Mouse (Mus musculus) liver, embryonic 11.5 days (tissue): ENCODE results near the gene Gfer. TPM values are rescaled to one million over a fixed set of nuclear protein-coding genes. Genes with fewer than 3 reads are reported as not detected.

Experiments used
- ATAC-seq: fragments of 200-750 bp; cut with Nextera tagmentation; replicated peaks from 2 replicates; pipeline ENCODE4 v1.8.0; 2017; ENCODE audit warnings: moderate number of reproducible peaks, mild to moderate bottlenecking, moderate TSS enrichment, moderate library complexity; ENCODE audit not compliant: low FRiP score
- DNase-seq: peaks from one replicate; pipeline ENCODE4 v3.0.0-alpha.2; 2017; ENCODE audit warnings: low spot score
- H3K27ac ChIP-seq: fragments of 300-500 bp; sonication (generic); 2 replicates; pipeline ENCODE4 v1.5.1; 2014; ENCODE audit warnings: mild to moderate bottlenecking, low read depth, low read length, control low read depth
- H3K27me3 ChIP-seq: fragments of 300-500 bp; sonication (generic); replicated peaks from 2 replicates; pipeline ENCODE4 v1.6.1; 2014; ENCODE audit warnings: low read length, mixed read lengths; ENCODE audit not compliant: control insufficient read depth, insufficient read depth
- H3K36me3 ChIP-seq: fragments of 300-500 bp; sonication (generic); 2 replicates; pipeline ENCODE4 v1.6.1; 2014; ENCODE audit warnings: mild to moderate bottlenecking, low read length, moderate library complexity, mixed read lengths; ENCODE audit not compliant: control insufficient read depth, insufficient read depth
- H3K4me1 ChIP-seq: fragments of 300-500 bp; sonication (generic); replicated peaks from 2 replicates; pipeline ENCODE4 v1.6.1; 2014; ENCODE audit warnings: low read length, mixed read lengths; ENCODE audit not compliant: control insufficient read depth, insufficient read depth
- H3K4me2 ChIP-seq: fragments of 300-500 bp; sonication (generic); 2 replicates; pipeline ENCODE4 v1.6.1; 2014; ENCODE audit warnings: mild to moderate bottlenecking, control low read depth, moderate library complexity
- H3K4me3 ChIP-seq: fragments of 300-500 bp; sonication (generic); 2 replicates; pipeline ENCODE4 v1.5.1; 2014; ENCODE audit warnings: low read depth, low read length, control low read depth
- H3K9ac ChIP-seq: fragments of 300-500 bp; sonication (generic); 2 replicates; pipeline ENCODE4 v1.6.1; 2014; ENCODE audit warnings: low read depth, low read length, control low read depth
- H3K9me3 ChIP-seq: fragments of 300-500 bp; sonication (generic); 2 replicates; pipeline ENCODE4 v1.6.1; 2016; ENCODE audit warnings: low read length, inconsistent platforms, mixed read lengths; ENCODE audit not compliant: control insufficient read depth
- WGBS: fragments of 180-500 bp; shearing (Covaris S2); extraction: QIAGEN DNeasy Blood & Tissue Kit; methylation state at CpG from one replicate; pipeline ENCODE4 v1.1.7; 2014; 5-methylcytosine and 5-hydroxymethylcytosine counted together
- polyA plus RNA-seq: library from polyadenylated mRNA; unstranded; fragments of >200 nt; fragmentation: Nextera tagmentation; extraction: Ambion mirVana; gene quantifications from 2 replicates; pipeline ENCODE4 v1.2.1, GENCODE M21; 2014

The Gfer gene
- polyA plus RNA-seq, 1 experiment from 2014 or later, result 74.7 TPM

DNA sequence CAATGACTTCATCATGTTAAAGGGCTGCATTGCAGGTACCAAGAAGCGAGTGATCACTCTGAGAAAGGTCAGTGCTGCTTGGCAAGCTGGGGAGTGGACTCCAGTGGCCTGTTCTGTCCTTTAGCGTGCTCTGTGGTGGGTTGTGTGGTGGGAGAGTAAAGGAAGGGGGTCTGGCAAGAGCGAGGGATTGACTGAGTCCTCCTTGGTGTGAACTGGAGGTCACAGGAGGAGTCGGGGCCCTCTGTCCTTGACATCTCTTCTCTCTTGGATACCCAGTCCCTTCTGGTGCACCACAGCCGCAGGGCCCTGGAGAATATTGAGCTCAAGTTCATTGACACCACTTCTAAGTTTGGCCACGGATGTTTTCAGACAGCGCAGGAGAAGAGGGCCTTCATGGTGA, 39.5 kb upstream of the Gfer start:
- no peak for ATAC-seq
- H3K4me1 ChIP-seq, result peaks cover 12% of the 10 kb centered on the region
- H3K36me3 ChIP-seq, result no peaks in the 10 kb centered on the region
- DNase-seq, result no peak
- no peaks in the 10 kb centered on the region for H3K27me3 ChIP-seq
- H3K9ac ChIP-seq, result peak overlapping the region; percentile 66
- 82% methylated on average over 7 of the region's 7 CpGs for WGBS
- peak overlapping the region; percentile 90 for H3K4me2 ChIP-seq
- no peaks in the 10 kb centered on the region for H3K9me3 ChIP-seq
- H3K4me3 ChIP-seq, result 0 out of 2 replicates have a peak overlapping the region, but pooled peaks have one; percentile 71
- H3K27ac ChIP-seq, result peak overlapping the region; percentile 49

DNA sequence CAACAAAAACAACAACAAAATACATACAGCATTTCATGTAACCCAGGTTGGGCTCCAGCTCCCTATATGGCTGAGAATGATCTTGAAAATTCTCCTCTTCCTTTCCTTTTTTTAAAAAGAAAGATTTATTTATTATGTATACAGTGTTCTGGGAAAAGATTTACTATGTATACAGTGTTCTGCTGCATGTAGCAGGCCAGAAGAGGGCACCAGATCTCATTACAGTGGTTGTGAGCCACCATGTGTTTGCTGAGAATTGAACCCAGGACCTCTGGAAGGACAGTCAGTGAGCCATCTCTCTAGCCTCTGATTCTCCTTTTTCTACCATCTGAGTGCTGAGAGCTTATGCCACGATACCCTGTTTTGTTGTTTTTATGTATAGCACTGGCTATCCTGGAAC, 38.6 kb upstream of the Gfer start:
- no peak overlapping the region for H3K9ac ChIP-seq
- no peak overlapping the region for H3K27ac ChIP-seq
- no peaks in the 10 kb centered on the region for H3K36me3 ChIP-seq
- no peak overlapping the region for H3K4me2 ChIP-seq
- no peaks in the 10 kb centered on the region for H3K27me3 ChIP-seq
- H3K9me3 ChIP-seq, result no peaks in the 10 kb centered on the region
- ATAC-seq (no peak), DNase-seq (no peak)
- 81% methylated on average over 1 of the region's 1 CpGs for WGBS
- peaks cover 12% of the 10 kb centered on the region for H3K4me1 ChIP-seq
- no peak overlapping the region for H3K4me3 ChIP-seq

- H3K4me3 ChIP-seq, result no peak overlapping the region
- H3K9me3 ChIP-seq, result no peaks in the 10 kb centered on the region
- no peak for ATAC-seq
- H3K27ac ChIP-seq, result no peak overlapping the region
- H3K36me3 ChIP-seq, result no peaks in the 10 kb centered on the region
- peaks cover 12% of the 10 kb centered on the region for H3K4me1 ChIP-seq
- no peak for DNase-seq
- no peaks in the 10 kb centered on the region for H3K27me3 ChIP-seq
- no peak overlapping the region for H3K9ac ChIP-seq
- H3K4me2 ChIP-seq, result no peak overlapping the region
- WGBS, result 87% methylated on average over 21 of the region's 21 CpGs
These were observed 37.6 kb upstream of the Gfer start for GRCm38 (mm10) chr17:24733434-24734050.

- H3K27ac ChIP-seq, result no peak overlapping the region
- H3K4me3 ChIP-seq, result no peak overlapping the region
- no peak for ATAC-seq
- no peak for DNase-seq
- H3K36me3 ChIP-seq, result no peaks in the 10 kb centered on the region
- no peak overlapping the region for H3K9ac ChIP-seq
- no peaks in the 10 kb centered on the region for H3K27me3 ChIP-seq
- H3K4me1 ChIP-seq, result peaks cover 9% of the 10 kb centered on the region; the same call in 1 of the 2 replicates
- WGBS, result 81% methylated on average over 12 of the region's 12 CpGs
- no peaks in the 10 kb centered on the region for H3K9me3 ChIP-seq
- H3K4me2 ChIP-seq, result no peak overlapping the region
These were observed 36.4 kb upstream of the Gfer start for GRCm38 (mm10) chr17:24732233-24732935.

DNA sequence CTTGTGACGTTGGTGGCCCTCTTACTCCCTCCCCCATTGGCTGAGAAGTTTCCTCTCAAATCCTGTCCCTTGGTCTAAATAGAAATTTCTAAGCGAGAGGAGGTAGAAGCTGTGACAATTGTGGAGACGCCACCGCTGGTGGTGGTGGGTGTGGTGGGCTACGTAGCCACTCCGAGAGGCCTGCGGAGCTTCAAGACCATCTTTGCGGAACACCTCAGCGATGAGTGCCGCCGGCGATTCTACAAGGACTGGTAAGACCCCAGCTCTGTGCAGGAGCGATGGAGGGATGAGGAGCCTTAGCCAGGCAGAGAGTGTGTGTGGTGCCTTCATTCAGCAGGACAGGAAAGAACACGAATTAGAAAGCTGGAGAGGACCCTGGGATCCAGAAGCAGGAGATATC, 34.8 kb upstream of the Gfer start:
- WGBS, result 77% methylated on average over 14 of the region's 14 CpGs
- Histone ChIP-seq H3K27me3 (no peaks in the 10 kb centered on the region), H3K36me3 (no peaks in the 10 kb centered on the region), H3K4me1 (peaks cover 3% of the 10 kb centered on the region; the same call in 1 of the 2 replicates), H3K4me3 (no peak overlapping the region), H3K9me3 (no peaks in the 10 kb centered on the region), H3K4me2 (no peak overlapping the region), H3K27ac (no peak overlapping the region), H3K9ac (no peak overlapping the region)
- ATAC-seq, result no peak
- no peak for DNase-seq

DNA sequence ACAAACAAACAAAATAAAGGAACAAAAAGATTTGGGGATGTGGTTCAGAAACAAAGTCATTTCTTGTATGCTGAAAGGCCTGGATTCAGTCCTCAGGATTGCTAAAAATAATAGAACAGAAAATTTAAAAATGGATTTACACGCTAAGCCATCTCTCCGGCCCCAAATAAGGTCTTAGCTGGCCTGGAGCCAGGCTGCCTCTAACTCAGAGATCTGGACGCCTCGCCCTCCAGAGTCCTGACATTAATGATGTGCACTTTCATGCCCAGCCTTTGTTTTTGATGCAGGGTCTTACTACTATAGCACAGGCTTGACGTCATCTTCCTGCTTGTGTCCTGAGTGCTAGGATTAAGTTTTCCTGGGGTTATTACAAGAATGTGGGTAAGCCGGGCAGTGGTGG, 33.1 kb upstream of the Gfer start:
- Histone ChIP-seq H3K9ac (no peak overlapping the region), H3K36me3 (no peaks in the 10 kb centered on the region), H3K27me3 (no peaks in the 10 kb centered on the region), H3K4me3 (no peak overlapping the region), H3K4me2 (no peak overlapping the region), H3K4me1 (no peaks in the 10 kb centered on the region), H3K9me3 (no peaks in the 10 kb centered on the region), H3K27ac (no peak overlapping the region)
- DNase-seq (no peak), ATAC-seq (no peak)
- WGBS, result 81% methylated on average over 6 of the region's 6 CpGs

DNA sequence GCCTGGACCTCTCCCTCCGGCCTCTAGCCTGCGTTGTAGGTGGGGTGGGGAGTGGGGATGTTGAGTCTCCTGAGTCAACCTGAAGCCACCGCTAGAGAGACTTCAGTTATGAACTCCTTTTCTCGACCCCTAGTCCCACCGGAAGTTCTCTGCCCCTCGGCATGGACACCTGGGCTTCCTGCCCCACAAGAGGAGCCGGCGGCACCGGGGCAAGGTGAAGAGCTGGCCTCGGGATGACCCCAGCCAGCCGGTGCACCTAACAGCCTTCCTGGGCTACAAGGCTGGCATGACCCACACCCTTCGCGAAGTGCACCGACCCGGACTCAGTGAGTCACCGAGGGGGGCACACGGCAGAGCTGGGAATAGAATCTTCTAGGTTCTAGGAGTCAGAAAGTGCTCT, 32.2 kb upstream of the Gfer start:
- DNase-seq, result no peak
- Histone ChIP-seq H3K9ac (no peak overlapping the region), H3K9me3 (no peaks in the 10 kb centered on the region), H3K36me3 (no peaks in the 10 kb centered on the region), H3K27ac (no peak overlapping the region), H3K27me3 (no peaks in the 10 kb centered on the region), H3K4me3 (no peak overlapping the region), H3K4me2 (no peak overlapping the region), H3K4me1 (no peaks in the 10 kb centered on the region; the same call in 1 of the 2 replicates)
- WGBS, result 70% methylated on average over 17 of the region's 17 CpGs
- no peak for ATAC-seq

GRCm38 (mm10) chr17:24727618-24728017, 31.7 kb upstream of the Gfer start, which contains the start of gene Rpl3l:
TSS of gene Rpl3l (plus strand) at chr17:24727820.
- no peak for ATAC-seq
- H3K4me2 ChIP-seq, result no peak within 1 kb of the TSS
- H3K9me3 ChIP-seq, result no peaks in the 10 kb centered on the region
- peaks cover 2% of the 10 kb centered on the region; the same call in 1 of the 2 replicates for H3K4me1 ChIP-seq
- H3K27me3 ChIP-seq, result no peaks in the 10 kb centered on the region
- H3K9ac ChIP-seq, result no peak within 1 kb of the TSS
- H3K36me3 ChIP-seq, result no peaks in the 10 kb centered on the region
- no peak within 1 kb of the TSS for H3K27ac ChIP-seq
- no peak for DNase-seq
- H3K4me3 ChIP-seq, result no peak within 1 kb of the TSS
- 70% methylated on average over 2 of the region's 2 CpGs for WGBS
